Mouse (Mus musculus) olfactory bulb, adult 2 months (tissue): Measurements from ENCODE around the gene Bmpr1a.

ENCODE experiments used
- CTCF ChIP-seq: fragments of 200-500 bp; IDR thresholded peaks from 2 replicates; pipeline ENCODE4 v1.5.1; 2012; ENCODE audit warnings: low read depth, mild to moderate bottlenecking, low read length, moderate library complexity; ENCODE audit not compliant: insufficient read depth
- POLR2A ChIP-seq: fragments of 200-500 bp; IDR thresholded peaks from 2 replicates; pipeline ENCODE4 v1.6.1; 2012; ENCODE audit warnings: mild to moderate bottlenecking, low read depth, low read length, moderate library complexity; ENCODE audit not compliant: insufficient read depth

DNA sequence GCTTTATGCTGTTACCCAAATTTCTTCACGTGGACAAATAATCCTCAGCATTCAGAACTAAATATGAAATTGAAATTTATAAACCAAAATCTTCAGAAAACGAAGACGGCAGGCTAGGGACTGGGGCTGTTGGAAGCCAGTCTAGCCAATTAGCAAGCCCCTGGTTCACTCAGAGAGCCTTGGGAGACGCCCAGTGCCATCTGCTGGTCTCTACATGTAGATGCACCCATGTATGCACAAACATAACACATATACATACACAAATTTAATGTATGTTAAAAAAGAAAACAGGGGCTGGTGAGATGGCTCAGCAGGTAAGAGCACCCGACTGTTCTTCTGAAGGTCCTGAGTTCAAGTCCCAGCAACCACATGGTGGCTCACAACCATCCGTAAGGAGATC is 56.5 kb downstream of the Bmpr1a start:
- no peak for TF ChIP-seq CTCF
- no peak for TF ChIP-seq POLR2A
